Mouse (Mus musculus): ENCODE measurements around the gene Rbfox1.

Rbfox1 gene

DNA sequence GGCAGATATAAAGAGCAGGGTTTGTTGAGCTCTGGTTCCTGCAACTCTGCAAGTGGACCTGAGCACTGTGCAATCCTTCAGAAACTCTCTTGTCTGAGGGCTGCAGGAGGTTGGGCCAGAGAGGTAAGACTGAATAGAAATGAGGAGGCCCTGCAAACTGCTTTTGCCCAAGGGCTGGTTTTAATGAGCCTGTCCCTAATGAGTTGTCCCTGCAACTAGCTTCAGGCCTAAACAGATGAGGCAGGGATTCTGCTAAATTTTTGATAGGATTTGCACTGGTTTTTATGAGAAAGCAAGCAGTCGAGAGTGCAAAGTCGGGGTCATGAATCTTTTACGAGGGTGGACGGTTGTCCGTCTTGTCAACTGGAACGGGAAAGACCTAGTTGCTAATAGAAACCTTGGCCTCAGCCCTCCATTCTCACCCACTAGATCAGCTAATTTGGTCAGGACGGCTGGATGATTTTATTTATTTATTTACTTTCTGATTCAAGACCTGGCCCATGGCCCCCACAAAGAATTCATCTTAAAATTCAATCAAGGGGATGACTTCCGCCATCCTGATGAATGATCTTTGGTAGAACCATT lies 1279.1 kb downstream of the Rbfox1 start:
- no peak for DNase-seq

DNA sequence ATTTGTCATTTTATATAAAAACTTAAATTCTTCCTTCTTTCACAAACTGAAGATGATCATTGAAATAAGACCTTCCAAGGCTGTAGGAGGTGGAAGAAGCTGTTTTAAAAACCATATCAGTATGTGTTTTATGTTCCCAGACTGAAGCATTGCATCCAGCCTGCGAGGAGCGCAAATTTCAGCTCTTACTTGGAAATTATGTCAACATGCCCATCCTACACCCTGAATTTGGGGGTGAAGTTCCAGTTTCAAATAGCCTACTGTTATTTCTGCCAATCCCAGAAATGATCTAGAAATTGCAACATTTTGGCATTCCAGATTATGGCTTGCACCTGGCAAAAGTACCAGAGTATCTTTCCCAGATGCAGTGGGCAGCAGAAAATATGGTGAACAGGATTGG lies 1290.8 kb downstream of the Rbfox1 start:
- no peak for DNase-seq

DNA sequence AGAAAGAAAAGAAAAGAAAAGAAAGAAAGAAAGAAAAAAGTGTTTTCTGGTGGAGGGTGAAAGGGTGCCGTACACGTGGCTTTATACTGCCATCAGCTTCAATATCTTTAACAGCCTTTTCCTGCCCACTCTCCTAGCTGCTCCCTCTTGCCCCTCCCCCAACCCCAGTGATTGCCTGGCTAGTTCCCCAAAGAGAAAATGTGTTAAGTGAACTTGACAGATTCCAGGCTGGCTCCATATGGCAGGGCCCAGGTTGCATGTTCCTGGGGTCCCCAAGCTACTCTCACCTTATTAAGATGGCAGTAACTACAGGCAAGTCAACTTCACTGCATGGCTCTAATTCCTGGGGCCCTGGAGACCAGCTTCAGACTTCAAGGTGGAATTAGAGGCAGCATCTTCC lies 1302.6 kb downstream of the Rbfox1 start:
- no peak for DNase-seq

DNA sequence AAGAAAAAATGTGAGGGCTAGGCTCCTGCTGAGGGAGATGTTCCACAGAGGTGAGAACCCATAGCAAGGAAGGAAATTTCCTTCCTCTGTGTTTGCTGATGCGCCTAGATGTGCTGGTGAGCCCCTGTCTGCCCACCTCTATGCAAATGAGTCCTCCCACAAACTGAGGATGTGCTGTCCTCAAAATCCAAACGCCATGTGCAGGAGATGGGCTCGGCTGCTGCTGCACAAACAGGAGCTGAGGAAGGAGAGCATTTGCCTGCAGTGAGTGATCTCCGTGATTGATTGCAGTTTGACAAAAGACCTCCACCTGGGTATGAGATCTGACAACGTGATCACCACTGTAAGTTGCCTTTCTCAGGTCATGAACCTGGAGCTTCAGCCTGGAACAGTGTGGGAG lies 1308.4 kb downstream of the Rbfox1 start:
- no peak for DNase-seq

DNA sequence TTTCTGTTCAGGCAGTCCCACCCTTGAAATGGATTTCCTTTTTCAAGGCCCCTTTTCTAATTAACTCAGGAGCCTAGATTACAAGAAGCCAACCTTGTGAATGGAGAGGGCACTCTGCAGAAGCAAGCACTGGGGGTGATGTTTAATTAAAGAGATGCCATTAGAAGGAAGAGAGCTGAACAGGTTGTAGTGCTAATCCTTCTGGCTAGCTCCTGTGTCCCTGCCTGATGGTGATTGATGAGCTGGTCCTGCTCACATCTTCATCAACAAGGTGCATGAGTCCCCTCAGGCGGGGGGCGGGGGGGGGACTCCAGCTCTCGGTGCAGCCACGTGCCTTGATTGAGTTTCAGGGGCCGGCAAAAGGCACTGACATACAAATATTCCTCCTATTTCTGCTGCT lies 1312.8 kb downstream of the Rbfox1 start:
- DNase-seq = no peak

DNA sequence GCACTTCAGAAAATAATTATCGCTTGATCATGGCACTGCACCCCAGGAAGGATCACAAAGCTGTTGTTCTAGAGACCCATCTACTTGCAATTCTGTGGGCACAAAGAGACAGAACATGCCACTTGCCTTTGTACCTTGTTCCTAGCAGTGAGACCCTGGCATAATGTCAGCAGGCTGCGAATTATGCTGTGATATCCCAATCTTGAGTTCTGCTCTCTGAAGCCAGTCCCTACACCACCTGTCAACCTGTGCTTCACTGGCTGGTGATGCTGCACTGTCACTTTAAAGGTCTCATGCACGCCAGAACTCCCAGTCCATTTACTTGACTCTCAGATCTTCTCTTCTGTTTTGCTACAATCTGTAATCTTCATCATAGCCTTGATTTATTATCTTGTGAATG lies 1315.1 kb downstream of the Rbfox1 start:
- DNase-seq = no peak

DNA sequence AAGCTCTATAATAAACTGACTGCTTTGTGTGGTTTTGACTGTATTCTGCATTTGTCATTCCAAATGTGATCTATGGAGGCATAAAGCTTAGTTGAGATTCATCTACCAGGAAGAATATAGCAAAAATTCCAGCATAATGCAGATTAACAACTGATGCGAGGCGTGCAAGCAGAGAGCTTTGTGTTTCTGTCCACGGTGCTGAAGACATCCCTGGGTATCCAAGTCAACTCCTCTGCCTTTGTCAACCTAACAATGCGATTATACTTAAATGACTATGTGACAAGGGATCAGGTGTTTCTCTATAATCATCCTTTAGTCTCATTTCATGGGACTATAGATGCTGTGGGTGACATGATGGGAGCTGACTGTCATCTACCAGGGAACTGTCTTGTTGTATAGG lies 1316.7 kb downstream of the Rbfox1 start:
- DNase-seq = no peak

DNA sequence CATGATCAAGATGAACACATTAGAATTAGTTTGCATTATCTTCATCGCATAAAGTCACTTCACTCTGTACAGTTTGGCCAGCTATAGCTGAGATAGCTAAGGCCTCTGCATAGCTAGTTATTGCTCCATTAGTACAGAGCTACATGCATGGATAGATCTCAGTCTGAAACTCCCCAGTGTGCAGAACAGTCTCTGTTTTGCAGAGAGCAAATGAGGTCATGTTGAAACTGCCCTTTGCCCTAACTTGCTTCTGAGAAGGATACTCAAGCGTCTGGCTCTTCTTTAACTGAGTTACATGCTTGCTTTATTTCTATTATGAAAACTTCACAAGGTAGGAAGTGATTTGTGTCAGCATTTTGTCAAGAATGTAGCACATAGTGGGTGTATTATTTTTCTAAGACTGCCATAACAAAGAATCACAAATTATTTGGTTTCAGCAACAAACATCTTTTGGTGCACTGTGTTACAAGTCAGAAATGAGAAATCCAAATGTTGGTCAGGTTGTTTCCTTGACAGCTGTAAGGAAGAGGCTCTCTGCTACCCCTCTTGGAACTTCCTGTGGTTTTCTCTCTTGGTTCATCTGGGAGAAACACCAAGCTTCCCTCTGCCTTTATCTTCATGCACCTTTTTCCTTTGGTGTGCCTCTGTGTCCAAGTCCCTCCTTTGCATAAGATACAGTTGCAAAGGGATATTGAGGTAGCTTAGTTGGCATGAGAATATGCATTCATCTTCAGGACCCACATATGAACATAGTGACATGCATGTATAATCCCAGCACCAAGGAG lies 1321.2 kb downstream of the Rbfox1 start:
- no peak for DNase-seq

DNA sequence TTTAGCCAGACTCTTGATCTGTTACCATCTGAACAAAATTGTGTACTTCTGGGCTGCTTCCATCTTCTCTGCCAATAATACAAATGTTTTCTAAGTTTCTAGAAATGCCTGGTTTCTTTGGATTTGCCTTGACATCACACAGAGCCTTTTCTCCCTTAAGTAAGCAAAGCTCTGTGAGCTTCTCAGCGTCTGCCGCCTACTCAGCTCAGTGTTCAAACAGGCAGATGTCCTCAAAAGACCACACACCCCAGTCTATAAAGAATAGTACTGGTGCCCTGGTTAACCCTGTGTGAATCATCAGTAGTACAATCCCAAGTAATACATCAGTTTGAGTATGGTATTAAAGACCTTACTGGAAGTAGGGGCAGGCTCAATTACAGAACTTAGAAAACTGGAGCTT lies 1322.4 kb downstream of the Rbfox1 start:
- DNase-seq = no peak

DNA sequence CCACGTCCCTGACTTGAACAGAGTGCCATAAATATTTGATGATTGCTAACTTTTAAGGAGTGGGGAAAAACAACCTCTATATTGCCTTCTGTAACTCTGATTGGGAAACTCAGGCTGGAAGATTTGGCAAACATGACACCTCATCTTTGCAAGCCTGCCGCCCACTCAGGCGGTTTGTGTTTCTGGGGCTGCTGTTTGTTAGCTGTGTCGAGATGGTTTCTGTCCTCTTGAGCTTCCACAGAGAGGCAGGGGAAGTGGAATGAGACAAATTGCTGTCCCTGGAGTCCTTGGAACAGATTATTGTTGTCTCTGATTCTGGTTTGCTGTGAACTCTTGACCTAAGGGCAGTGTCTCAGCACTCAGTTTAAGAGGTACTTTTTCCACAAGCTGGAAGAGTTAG lies 1327.6 kb downstream of the Rbfox1 start:
- DNase-seq = no peak

DNA sequence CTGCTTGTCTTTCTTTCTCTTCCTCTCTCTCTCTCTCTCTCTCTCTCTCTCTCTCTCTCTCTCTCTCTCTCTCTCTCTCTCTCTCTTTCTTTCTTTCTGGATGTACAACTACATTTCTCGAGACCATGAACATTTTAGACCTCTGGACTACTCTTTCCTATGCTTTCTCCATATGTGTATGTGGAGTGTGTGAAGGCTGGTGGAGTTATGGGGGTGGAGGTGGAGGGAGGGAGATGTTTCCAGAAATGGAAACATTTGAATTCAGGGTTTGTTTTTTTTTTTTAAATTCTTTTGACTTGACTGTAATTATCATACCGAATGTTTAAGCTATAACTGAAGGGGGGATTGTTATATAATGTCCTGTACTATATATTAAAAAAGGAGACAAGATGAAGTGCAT lies 1338.1 kb downstream of the Rbfox1 start:
- no peak for DNase-seq

DNA sequence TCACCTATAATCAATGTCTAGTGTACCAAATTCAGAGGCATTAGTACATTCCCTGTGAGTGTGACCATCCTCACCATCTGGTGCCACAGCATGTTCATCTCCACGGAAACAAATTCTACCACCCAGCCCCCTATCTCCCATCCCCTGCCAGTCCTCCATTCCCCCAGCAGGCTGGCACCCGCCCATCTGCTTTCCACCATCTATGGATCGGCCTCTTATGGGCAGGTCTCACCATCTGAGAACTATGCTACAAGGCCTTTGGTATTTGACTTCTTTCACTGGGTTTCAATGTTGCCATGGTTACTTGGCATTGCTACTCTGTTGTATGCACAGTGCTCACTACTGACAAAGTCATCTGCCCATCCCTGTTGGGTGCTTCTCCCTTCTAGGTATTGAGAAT lies 1340.8 kb downstream of the Rbfox1 start:
- DNase-seq = no peak

DNA sequence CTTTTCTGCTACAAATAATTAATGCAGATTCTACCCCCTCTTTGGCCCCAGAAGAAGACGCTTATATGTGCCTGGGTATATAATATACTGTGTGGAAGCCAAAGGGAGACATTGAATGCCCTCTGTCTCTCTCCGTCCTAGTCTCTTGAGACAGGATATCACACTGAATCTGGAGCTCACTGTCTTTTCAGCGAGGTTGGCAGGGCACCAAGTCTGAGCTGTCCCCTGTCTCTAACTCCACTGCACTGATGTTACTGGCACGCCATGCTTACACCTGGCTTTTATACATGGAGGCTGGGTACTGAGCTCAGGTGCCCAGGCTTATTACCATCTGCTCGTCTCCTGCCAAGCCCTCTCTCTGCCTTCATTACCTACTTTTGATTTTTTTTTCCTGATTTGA lies 1343.1 kb downstream of the Rbfox1 start:
- no peak for DNase-seq

DNA sequence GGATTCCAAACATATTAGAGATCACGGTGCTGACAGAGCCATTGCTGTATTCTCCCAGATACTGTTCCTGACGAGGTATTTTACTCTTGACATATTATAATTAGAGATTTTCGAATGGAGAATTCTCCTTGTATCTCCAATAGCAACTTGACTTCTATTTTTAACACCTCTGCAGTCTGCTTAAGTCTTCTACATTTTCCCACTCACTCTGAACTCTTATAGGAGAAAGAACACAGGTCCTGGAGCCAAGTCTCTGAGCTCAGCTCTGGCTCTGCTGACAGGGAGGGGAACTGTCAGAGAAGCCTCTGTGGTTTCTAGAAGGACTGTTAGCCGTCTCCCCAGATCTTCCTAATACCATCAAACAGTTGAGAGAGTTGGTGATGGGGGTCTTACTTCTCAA lies 1344.1 kb downstream of the Rbfox1 start:
- no peak for DNase-seq

DNA sequence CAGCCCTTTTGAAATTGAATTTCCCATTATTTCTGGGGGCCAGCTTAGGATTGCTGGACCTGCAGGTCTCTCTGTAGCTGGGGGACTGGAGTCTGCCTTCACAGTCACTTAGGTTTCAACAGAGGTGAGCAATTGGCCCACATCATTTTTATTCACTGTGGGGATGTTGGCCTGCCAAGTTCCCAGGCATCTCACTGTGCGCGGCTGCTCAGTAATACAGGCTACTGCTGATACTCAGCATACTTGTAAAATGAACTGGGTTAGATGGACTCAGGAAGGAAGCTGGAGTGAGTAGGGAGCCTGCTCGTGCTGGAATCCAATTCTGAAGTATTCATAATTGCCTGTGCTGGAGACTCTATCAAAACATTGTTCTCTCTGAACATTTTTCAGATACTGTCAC lies 1356.5 kb downstream of the Rbfox1 start:
- DNase-seq = no peak

DNA sequence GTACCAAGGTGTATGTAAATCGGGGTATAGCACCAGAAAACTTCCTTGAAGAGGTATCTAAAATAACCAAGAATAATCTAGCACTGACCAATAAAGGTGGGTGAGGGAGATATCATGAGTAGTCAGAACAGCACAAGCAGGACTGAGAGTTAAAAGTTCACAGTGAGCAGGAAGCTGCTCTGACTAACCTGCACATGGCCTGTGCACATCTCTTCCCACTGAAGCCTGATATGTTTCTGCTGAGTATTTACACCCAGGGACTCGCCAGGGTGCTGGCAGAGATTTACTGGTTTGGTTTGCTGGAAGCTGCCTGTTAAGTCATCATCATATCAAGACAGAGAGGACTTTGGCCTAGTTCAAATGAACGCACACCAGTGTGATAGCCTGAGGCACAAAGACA lies 1357.3 kb downstream of the Rbfox1 start:
- DNase-seq = no peak

DNA sequence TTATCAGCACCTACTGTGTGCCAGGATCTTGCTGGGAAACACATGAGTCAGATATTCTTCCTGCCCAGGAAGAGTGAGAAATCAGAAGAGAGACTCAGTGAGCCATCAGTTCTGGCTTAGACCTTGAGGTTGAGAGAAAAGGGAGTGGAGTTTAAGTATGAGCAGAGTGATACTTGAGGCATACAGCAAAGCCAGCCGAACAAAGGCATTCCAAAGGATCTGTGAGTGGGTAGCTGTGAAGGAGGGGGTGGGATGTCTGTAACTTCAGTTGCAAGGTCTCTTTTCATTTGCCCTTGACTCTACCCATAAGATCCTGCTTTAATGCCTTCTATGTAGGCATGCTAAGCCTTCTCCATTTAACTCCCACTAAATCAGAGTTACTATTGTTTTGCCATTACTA lies 1359.2 kb downstream of the Rbfox1 start:
- DNase-seq = no peak

DNA sequence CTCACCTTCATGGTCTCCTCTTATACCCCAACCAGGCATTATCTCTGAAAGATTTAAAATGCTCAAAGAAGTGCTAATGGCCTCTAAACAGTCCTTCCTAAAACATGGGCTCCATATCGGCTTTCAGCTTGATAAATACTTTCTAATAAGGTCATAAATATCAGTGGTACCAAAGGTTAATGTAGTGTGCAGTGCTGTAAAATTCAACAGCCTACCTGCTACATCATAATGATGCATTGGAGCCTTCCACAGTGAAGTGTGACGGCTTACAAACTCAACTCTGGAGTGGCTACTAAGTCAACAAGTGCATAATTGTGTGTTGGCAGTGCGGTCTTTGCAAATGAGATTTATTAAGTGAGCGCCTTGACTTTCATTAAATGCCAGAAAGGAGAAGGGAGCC lies 1366.5 kb downstream of the Rbfox1 start:
- no peak for DNase-seq

DNA sequence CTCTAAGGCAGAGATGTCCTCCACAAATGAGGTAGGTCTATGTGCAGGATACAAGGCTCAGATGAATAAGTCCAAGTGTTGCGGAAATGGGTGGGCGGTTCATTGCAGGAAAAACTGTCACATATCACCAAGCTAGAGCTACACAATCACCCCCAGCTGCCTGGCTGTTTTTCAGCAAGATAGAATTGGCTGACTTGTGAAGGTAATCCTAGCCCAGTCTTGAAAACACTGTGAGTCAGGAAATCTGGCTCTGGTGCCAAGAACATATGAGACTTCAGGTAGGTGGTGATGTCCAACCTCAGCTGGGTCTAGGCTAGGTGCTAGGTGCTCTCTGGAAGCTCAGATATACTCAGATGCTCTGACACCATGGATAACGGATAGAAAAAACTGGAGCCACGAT lies 1372.2 kb downstream of the Rbfox1 start:
- DNase-seq = no peak

DNA sequence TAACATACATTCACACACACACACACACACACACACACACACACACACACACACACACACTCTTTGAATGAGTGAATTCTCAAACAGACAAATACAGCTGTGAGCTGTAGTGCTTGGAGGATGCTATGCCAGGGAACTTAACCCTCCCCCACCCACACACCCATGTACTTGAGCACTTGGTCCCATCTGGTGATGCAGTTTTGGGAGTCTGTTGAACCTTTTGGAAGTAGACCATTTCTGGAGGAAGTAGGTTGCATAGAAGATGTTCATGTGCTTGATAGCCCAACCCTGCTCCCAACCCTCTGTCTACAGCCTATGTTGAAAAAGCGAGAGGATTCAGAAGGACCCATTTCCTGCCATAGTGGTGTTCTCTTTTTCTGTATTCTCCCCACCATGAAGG lies 1378.1 kb downstream of the Rbfox1 start:
- DNase-seq = no peak

DNA sequence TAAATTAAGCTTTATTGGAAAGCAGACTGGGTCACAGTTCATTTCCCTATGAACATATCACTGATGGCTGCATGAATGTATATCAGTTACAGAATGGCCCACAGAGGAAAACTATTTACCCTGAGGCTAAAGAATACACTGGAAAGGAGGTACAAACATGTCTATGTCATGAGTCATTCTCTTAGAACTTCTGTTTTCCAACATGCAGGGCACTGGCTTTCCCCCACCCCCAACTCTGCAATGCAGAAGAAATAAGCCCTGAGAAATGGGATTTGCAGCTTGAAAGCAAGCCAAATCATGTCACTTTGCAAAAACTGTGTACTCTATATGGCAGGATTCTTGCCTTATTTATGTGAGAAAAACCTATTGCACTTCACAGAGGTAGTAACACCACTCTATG lies 1380.6 kb downstream of the Rbfox1 start:
- no peak for DNase-seq

DNA sequence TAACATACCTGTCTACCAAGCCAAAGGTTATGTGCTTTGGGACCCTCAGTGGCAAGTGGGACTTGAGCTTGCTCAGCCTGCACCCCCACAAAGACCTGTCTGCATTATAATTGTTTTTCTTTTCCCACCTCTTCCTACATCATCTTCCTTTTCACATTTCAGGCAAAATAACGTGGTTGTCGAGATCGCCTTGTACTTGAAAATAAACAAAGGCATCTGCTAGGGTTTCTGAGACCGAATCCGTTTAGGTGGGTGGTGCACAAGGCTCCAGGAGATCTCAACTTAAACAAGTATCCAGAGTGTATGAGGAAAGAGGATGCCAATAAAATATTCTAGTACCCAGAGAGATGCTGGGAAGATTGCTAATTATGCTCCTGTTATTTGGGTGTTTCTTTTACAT lies 1390.3 kb downstream of the Rbfox1 start:
- no peak for DNase-seq

DNA sequence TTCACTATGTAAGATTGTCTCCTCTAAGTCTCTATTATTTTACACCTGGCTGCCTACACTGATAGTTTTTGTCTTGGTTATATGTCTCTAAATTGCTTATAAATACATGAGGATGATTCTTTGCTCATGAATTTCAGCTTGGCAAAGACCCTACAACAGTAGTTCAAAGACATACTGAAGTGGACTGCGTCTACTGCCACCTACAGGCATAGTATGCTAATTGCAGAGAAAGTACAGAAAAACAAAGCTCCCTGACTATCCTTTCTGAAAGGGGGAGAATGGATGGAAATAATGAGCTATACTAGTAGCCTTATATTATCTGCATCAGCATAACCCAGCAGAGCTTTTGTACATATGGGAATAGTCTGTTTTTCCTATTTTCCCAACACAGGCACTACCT lies 1390.7 kb downstream of the Rbfox1 start:
- no peak for DNase-seq

DNA sequence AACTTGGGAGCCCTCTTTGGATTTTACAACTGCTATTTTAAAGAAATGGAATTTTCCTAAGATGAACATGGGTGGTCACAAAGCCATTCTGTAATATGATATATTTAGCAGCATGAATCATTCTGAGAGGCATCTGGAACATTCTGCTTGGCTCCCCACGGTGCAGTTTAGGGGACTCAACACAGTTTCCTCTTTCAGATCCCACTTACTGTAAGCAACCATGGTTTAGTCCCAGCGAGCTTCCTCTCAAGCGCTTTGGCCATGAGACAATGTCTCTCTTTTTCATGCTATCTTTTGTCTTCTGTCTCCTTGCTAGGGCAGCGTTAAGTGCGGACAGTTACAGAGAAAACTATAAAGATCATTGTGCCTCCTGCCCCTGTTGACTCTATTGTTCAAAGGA lies 1394.4 kb downstream of the Rbfox1 start:
- DNase-seq = no peak

DNA sequence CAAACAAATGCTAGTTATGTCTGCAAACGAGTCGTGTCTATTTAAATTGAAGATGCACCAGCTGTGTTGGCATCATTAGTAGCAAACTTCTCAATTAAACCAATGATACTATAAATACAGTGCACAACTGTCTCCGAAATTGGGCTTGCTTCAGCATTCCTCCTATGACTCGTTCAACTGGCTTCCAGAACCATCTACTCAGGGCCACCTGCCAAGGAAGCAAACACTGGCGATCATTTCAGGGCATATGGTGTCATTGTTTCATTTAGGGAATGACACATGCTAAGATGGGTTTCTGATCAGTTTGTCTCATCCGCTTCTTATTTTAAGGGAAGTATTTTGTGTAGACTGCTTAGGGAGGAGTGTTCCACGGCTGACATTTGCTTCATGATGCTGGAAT lies 1397.1 kb downstream of the Rbfox1 start:
- DNase-seq = no peak

Measured in thymus, adult 18-20 months (tissue).